Mouse (Mus musculus) G1E (cell line): ENCODE measurements around the gene Gm28047. TPM values are rescaled to one million over a fixed set of nuclear protein-coding genes. Genes with fewer than 3 reads are reported as not detected.
"Not testable (repeated sequence)": the region's sequence is repeated elsewhere in the genome, so short reads cannot be mapped to it uniquely, and the experiment has no call there.

ENCODE experiments used
- ATAC-seq: 2 replicates; pipeline ENCODE4 v1.8.0; 2016; ENCODE audit warnings: mild to moderate bottlenecking; ENCODE audit not compliant: insufficient number of reproducible peaks, poor library complexity, low FRiP score, severe bottlenecking; ENCODE audit errors: extremely low read depth
- DNase-seq: peaks from one replicate; pipeline ENCODE4 v3.0.0; 2012; ENCODE audit warnings: low spot score
- H3K27me3 ChIP-seq: 2 replicates; pipeline ENCODE4 v1.6.1; 2012; ENCODE audit warnings: mild to moderate bottlenecking, low read length, inconsistent platforms; ENCODE audit not compliant: insufficient read depth
- H3K36me3 ChIP-seq: replicated peaks from 2 replicates; pipeline ENCODE3; 2012; ENCODE audit warnings: mild to moderate bottlenecking, inconsistent platforms
- H3K4me1 ChIP-seq: 2 replicates; pipeline ENCODE4 v1.6.1; 2012; ENCODE audit warnings: low read depth, low read length, inconsistent platforms, mixed read lengths; ENCODE audit not compliant: insufficient read depth
- H3K4me3 ChIP-seq: 2 replicates; pipeline ENCODE4 v1.5.1; 2012; ENCODE audit warnings: low read depth, mild to moderate bottlenecking, inconsistent platforms, low read length, moderate library complexity, mixed read lengths
- H3K9me3 ChIP-seq: replicated peaks from 2 replicates; pipeline ENCODE4 v1.6.1; 2012; ENCODE audit warnings: inconsistent platforms
- CTCF ChIP-seq: IDR thresholded peaks from 2 replicates; pipeline ENCODE4 v1.5.1; 2012; ENCODE audit warnings: low read depth, low read length, inconsistent platforms, mixed read lengths
- GATA1 ChIP-seq: IDR thresholded peaks from 2 replicates; pipeline ENCODE4 v1.6.1; 2012; ENCODE audit warnings: borderline replicate concordance, low read length, inconsistent platforms, mixed read lengths
- GATA2 ChIP-seq: IDR thresholded peaks from 2 replicates; pipeline ENCODE4 v1.6.1; 2012; ENCODE audit warnings: low read depth, low read length, inconsistent platforms, borderline replicate concordance
- POLR2AphosphoS5 ChIP-seq: IDR thresholded peaks from 2 replicates; pipeline ENCODE4 v1.6.1; 2012; ENCODE audit warnings: low read depth, low read length, inconsistent platforms; ENCODE audit not compliant: insufficient replicate concordance
- TAL1 ChIP-seq: conservative IDR thresholded peaks from 2 replicates; pipeline ENCODE4 v1.6.1; 2012; ENCODE audit warnings: low read depth, low read length, inconsistent platforms, mixed read lengths
- polyA plus RNA-seq: library from polyadenylated mRNA; stranded (reverse); fragments of >175 nt; gene quantifications from 2 replicates; pipeline ENCODE4 v1.2.3, GENCODE M21; 2012
- total RNA-seq, 2 experiments: library from RNA; stranded (forward) in 1 of 2; stranded (reverse) in 1 of 2; fragments of 200-1000 nt in 1 of 2; fragments of >200 nt in 1 of 2; fragmentation: Nextera tagmentation in 1 of 2; gene quantifications; 2 replicates each; pipeline ENCODE4 v1.2.3; 2014 to 2017

Gm28047 gene
- total and polyA plus RNA-seq, 3 experiments, result not detected

DNA sequence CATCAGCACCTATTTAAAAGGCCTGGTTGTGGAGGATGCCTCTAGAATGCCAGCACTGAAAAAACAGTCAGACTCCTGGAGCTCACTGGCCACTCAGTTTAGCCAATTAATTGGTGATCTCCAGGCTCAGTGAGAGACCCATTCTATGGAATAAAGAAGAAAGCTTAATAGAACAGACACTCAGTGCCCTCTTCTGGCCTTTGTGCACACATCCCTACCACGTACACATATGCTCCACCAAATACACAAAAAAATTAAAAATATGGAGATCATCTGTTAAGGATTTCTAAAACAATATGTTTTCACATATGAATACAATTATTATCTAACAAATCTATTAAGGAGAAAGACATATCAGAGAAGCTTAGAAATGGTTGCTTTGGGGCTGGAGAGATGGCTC is 4.1 kb downstream of the Gm28047 start:
- DNase-seq (no peak), ATAC-seq (no peak)
- H3K27me3 ChIP-seq, result no peaks in the 10 kb centered on the region
- no peaks in the 10 kb centered on the region for H3K9me3 ChIP-seq
- H3K4me3 ChIP-seq, result no peak overlapping the region
- TF ChIP-seq GATA1, result no peak
- no peak for TF ChIP-seq TAL1
- no peak for TF ChIP-seq CTCF
- no peak for TF ChIP-seq POLR2AphosphoS5
- TF ChIP-seq GATA2, result no peak
- H3K36me3 ChIP-seq, result peaks cover 38% of the 10 kb centered on the region
- H3K4me1 ChIP-seq, result peaks cover 29% of the 10 kb centered on the region

DNA sequence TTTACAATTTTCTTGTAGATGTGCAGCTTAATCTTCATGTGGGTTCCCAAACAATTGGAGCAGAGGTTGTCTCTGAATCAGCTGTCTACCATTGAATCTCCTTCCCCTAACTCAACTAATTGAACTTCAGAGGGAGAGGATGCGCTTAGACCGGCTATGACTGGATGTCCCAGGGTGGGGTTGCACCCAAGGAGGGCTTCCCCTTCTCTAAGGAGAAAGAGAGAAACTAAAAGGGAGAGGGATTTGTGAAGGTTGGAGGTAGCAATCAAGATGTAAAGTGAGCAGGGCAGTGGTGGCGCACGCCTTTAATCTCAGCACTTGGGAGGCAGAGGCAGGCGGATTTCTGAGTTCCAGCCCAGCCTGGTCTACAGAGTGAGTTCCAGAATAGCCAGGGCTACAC is 5.4 kb downstream of the Gm28047 start:
- H3K9me3 ChIP-seq, result no peaks in the 10 kb centered on the region
- no peak for ATAC-seq
- no peak overlapping the region for H3K4me3 ChIP-seq
- TF ChIP-seq GATA1 (no peak), POLR2AphosphoS5 (no peak), CTCF (no peak), TAL1 (no peak), GATA2 (no peak)
- no peaks in the 10 kb centered on the region for H3K27me3 ChIP-seq
- no peak for DNase-seq
- H3K36me3 ChIP-seq, result peaks cover 43% of the 10 kb centered on the region
- H3K4me1 ChIP-seq, result peaks cover 34% of the 10 kb centered on the region

DNA sequence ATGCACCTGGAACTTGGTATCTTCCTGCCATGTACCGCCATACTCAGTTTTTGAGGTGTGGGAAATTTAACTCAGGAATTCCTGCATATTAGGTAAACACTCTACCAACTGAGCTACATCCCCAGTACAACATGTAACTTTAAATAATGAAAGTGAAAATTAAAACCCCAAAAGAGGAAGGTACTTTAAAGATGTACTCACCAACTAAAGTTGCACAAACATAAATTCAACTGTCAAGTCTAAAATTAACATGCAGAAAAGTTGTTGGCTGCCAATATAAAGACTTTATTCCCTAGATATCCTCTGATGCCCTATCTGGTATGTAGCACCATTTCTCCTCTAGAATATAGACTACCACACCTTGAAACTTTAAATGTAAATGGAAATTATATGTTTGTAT is 7.2 kb downstream of the Gm28047 start:
- Histone ChIP-seq H3K9me3 (no peaks in the 10 kb centered on the region), H3K27me3 (no peaks in the 10 kb centered on the region), H3K4me3 (no peak overlapping the region), H3K36me3 (peaks cover 49% of the 10 kb centered on the region), H3K4me1 (peaks cover 26% of the 10 kb centered on the region)
- no peak for DNase-seq
- ATAC-seq, result no peak
- no peak for TF ChIP-seq GATA2
- no peak for TF ChIP-seq POLR2AphosphoS5
- no peak for TF ChIP-seq CTCF
- no peak for TF ChIP-seq TAL1
- no peak for TF ChIP-seq GATA1

DNA sequence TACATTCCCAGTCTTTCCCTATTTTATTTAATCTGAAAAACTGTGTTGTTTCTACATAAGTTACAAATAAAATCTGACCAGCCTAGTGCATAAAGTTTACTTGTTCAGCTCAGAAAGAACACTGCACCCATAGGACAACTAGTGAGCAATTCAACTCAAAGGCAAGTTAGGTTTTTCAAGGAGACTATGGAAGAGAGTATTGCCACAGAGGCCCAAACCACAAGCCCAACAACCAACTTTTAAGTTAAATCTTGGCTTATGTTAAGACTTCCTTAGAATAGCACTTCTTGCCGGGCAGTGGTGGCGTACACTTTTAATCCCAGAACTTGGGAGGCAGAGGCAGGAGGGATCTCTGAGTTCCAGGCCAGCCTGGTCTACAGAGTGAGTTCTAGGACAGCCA is 8.7 kb downstream of the Gm28047 start:
- Histone ChIP-seq H3K9me3 (no peaks in the 10 kb centered on the region), H3K4me1 (peaks cover 23% of the 10 kb centered on the region), H3K4me3 (no peak overlapping the region), H3K36me3 (peaks cover 44% of the 10 kb centered on the region), H3K27me3 (no peaks in the 10 kb centered on the region)
- ATAC-seq (no peak), DNase-seq (no peak)
- no peak for TF ChIP-seq TAL1
- TF ChIP-seq POLR2AphosphoS5, result no peak
- TF ChIP-seq GATA1, result no peak
- no peak for TF ChIP-seq CTCF
- TF ChIP-seq GATA2, result no peak

DNA sequence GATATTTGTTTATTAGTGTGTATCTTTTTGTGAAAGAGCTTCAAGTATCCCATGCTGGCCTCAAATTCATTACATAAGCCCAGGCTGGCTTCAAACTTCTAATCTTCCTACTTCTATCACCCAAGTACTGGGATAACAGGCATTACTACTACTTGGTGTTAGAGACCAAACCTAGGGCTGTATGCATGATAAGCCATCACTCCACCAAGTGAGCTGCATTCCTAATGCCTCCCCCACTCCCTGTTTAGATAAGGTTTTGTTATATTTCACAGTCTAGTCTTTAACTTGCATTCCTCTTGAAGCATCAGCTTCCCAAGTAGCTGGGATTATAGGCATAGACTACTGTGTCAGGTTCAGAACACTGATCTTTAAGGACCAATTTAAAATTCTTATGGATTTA is 10.6 kb downstream of the Gm28047 start:
- no peaks in the 10 kb centered on the region for H3K27me3 ChIP-seq
- DNase-seq (no peak), ATAC-seq (no peak)
- H3K4me3 ChIP-seq, result no peak overlapping the region
- peaks cover 23% of the 10 kb centered on the region for H3K4me1 ChIP-seq
- no peak for TF ChIP-seq GATA2
- peaks cover 30% of the 10 kb centered on the region for H3K36me3 ChIP-seq
- H3K9me3 ChIP-seq, result no peaks in the 10 kb centered on the region

DNA sequence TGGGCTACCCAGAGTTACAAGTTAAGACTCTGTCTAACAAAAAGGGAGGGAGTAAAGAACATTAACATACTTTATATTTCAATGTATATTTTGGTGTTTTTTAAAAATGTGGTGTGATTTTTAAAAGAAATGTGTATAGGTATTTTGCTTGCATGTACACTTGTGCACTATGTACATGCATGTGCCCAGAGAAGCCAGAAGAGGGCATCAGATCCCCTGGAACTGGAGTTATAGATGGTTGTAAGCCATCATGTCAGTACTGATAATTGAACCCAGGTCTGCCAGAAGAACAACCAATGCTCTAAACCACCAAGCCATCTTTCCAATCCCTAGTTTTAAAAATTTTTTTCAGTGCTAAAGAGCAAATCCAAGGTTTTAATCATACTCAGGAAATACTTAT is 11.9 kb downstream of the Gm28047 start:
- DNase-seq (no peak), ATAC-seq (no peak)
- H3K27me3 ChIP-seq, result no peaks in the 10 kb centered on the region
- H3K4me1 ChIP-seq, result peaks cover 23% of the 10 kb centered on the region
- no peaks in the 10 kb centered on the region for H3K9me3 ChIP-seq
- no peak overlapping the region for H3K4me3 ChIP-seq
- TF ChIP-seq POLR2AphosphoS5 (no peak), GATA1 (no peak), GATA2 (no peak), TAL1 (no peak)
- H3K36me3 ChIP-seq, result peaks cover 26% of the 10 kb centered on the region

DNA sequence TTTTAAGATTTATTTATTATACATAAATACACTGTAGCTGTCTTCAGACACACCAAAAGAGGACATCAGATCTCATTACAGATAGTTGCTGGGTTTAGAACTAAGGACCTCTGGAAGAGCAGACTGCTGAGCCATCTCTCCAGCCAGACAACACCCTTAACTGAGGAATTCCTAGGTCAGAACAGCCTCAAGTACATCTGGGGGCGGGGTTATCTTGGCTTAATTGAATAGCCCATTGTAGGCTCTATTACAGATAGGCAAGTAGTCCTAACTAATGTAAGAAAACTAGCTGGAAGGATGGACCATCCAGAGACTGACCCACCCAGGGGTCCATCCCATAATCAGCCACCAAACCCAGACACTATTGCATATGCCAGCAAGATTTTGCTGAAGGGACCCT is 16.3 kb downstream of the Gm28047 start:
- H3K4me3 ChIP-seq, H3K9me3 ChIP-seq, DNase-seq, ATAC-seq, H3K27me3 ChIP-seq, H3K4me1 ChIP-seq: not testable (repeated sequence)
- peaks cover 27% of the 10 kb centered on the region for H3K36me3 ChIP-seq
